Mouse (Mus musculus) heart, postnatal 36 days (tissue): ENCODE data around the gene Fscn3. TPM values are rescaled to one million over a fixed set of nuclear protein-coding genes. Genes with fewer than 3 reads are reported as not detected.

Experiments used
- DNase-seq, 2 experiments: peaks; one replicate each; pipeline ENCODE4 v3.0.0; 2021 to 2022
- intact Hi-C: fragments of 180-260 bp; cut with DNase I; formaldehyde crosslinking; loops from one replicate; pipeline ENCODE4 v1.15.1; 2025
- total RNA-seq, 2 experiments: library from RNA; stranded (reverse); gene quantifications; 2 replicates each; pipeline ENCODE4 v1.2.3; 2021

The Fscn3 gene
- total RNA-seq, 2 experiments from 2014 or later = not detected

DNA sequence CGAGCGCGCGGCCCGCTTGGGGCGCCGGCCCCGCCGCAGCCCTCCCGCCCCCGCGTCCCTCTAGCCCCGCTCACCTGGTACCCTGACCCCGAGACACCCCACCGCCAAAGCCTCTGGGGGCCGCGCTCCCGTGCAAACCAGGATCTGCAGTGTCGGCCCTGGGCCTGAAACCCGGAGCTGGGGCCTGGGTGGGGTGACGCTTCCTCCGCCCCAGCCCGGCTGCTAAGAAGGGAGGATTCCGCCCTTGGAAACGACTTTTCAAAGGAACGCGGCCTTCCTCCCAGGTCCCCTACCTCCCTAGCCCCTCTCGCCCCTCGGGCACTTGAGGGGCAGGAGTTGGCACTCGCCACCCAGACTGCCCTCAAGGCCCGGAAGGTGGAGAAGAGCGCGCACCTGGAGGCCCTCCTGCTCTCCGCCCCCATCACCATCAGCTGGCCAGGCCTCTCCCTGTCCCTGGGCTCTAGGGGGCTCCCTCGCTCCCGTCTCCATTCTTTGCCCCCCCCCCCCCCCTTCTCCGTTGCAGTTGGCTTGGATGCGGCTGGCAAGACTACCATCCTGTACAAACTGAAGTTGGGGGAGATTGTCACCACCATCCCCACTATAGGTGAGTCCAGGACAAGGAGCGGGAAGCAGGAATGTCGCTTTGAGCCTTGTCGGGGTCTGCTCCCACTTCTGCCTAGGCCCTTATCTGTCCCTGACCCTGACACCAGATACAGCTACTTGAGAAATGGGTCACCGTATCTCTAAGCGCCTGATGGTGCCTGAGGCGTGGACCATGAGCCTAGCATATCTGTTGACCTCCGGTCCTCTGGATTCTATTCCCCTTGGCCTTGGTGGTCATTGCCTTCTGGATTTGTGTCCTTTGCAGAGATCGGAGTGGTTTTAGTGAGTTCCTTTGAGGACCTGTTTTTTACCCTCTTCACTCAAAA, 3.6 kb upstream of the Fscn3 start:
- peak; percentile 53 to 75 for DNase-seq
- intact Hi-C loops = loop anchor here (5.0 to 10.0 kb wide), 3 partner anchors 53 to 201 kb away; partner anchors contain the start of gene Snd1

DNA sequence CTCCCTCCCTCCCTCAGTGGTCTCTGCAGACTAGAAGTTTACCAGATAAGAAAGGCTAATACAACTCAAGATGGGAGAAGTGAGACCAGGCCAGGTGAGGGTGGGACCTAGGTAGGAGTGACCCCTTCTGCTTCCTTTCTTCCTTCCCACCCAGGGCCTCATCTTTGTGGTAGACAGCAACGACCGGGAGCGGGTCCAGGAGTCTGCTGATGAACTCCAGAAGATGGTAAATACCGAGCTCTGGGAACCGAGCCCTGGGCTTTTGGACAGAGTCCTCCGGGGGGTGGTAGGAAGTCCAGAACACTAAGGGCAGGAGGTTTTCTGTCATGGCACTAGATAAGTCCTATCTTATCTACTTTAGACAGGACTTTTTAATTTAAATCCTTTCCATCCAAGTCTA, 2.6 kb upstream of the Fscn3 start:
- intact Hi-C loops = loop anchor here (10.0 kb wide), 1 partner anchor 200 kb away; no protein-coding TSS in a partner anchor
- no peak for DNase-seq

DNA sequence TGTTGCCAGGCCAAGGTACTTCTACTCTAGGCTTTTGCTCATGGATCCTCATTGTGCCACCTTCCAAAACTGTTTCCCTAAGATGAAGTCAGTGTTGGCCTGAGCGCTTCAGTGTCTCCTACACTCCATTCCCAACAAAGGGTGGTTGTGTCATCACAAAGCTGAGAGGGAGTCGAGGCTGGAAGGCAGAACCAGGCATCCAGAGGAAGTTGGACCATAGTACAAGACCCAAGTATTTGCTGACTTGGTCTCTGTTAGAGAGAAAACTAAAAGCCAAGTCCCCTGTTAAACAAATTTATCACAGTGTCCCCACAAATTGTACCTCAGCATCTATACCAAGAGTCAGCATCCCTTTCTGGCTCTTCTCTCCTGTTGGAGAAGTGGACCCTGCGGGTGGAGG, 701 bp downstream of the Fscn3 start, which contains the start of gene Gcc1:
Gcc1 (minus strand) TSS at position 101 of the 400 bp plus-strand sequence.
- intact Hi-C loops = loop anchor here (10.0 kb wide), 1 partner anchor 197 kb away; no protein-coding TSS in a partner anchor

DNA sequence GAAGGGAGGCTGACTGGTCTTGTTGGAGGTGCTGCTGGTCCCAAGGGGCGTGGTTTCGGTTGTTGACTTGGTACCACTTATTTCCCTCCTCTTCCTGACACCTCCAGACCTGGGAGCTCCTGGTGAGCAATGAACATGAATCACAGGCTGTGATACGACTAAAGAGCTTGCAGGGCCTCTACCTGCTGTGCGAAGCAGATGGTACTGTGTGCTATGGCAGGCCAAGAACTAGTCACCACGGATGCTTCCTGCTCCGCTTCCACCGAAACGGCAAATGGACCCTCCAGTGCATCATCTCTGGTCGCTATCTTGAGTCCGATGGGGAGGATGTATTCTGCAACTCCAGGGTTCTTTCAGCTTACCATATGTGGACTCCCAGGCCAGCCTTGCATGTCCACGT, 2.3 kb downstream of the Fscn3 start:
- intact Hi-C loops = loop anchor here (10.0 kb wide), 1 partner anchor 195 kb away; no protein-coding TSS in a partner anchor
- DNase-seq = no peak

More for the DNA sequence above, 701 bp downstream of the Fscn3 start, which contains the start of gene Gcc1:
- DNase-seq = no peak

DNA sequence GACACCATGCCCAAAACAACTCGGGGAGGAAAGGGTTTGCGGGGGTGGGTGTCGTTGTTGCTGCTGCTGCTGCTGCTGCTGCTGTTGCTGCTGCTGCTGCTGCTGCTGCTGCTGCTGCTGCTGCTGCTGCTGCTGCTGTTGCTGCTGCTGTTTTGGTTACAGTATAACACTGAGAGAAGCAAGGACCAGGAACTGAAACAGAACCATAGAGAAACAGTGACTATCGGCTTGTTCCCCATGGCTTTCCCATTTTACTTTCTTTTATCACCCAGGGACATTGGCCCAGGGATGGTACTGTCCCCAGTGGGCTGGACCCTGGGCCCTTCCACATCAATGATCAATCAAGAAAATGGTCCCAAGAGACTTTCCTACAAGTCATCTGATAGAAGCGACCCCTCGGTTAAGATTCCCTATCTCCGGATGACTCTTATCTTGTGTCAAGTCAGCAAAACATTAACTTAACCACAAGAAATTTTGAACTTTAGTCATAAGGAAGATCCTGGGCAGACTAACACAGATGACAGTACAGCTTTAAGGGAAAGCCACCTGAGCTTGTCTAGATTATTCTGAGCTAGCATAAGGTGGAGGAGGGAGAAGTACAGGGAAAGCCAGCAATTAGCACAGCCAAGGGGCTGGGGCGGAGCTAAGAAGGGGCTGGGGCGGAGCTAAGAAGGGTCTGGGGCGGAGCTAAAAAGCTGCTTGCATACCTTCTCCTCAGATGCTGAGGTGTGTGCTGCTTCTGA, 3.4 kb downstream of the Fscn3 start:
- intact Hi-C loops = no loop called here
- DNase-seq = no peak

DNA sequence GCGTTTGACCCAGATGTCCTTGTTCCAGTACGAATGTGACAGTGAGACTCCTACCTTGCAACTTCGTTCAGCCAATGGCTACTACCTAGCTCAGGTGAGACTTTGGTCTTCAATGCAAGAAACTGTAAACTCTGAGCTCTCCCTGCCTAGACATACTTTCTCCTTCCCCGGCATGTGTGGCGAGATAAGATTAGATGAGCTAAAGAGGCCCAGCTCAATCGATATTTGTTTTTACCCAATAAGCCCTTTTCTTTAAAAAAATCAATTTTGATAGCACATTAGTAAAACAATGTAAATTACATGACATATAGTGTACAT, 3.9 kb downstream of the Fscn3 start:
- intact Hi-C loops = no loop called here
- no peak for DNase-seq

DNA sequence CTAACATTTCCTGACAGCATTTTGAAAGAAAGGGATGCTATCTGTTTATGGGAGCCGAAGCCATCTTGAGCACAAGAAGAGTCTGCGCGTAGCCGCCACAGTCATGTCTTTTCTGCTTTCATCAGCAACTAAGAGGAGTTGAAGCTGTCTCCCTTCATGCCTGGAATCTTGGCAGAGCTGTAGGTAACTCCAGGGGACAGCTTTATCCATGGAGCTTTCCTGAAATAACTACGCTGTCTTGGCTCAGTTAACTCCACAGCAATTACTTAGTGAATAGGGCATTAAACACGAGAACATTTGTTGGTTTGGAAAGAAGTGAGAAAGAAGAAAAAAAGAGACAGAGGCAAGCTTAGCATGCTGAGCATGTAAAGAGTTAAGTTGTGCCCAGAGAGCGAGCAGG, 20.3 kb downstream of the Fscn3 start:
- intact Hi-C loops = no loop called here
- no peak for DNase-seq

DNA sequence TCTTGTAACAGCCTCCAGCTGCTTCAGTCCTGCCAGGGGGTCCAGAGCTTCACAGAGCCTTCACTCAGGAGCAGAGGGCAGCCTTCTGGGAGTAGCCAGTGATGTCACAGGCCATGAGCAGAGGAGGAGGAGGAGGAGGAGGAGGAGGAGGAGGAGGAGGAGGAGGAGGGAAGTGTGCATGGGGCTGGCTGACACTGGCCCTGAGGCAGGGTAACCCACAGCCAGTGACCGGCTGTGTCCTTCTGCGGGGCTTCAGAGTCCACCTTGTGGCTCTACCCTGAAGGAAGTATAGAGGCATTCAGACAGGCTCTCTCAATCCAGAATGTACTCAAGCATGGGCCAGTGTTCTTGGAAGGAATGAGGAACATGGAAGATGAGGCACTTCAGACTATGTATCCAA, 21.7 kb downstream of the Fscn3 start, which contains the start of gene Pax4:
Pax4 (minus strand) TSS at position 101 of the 400 bp plus-strand sequence.
- DNase-seq = no peak
- intact Hi-C loops = no loop called here

DNA sequence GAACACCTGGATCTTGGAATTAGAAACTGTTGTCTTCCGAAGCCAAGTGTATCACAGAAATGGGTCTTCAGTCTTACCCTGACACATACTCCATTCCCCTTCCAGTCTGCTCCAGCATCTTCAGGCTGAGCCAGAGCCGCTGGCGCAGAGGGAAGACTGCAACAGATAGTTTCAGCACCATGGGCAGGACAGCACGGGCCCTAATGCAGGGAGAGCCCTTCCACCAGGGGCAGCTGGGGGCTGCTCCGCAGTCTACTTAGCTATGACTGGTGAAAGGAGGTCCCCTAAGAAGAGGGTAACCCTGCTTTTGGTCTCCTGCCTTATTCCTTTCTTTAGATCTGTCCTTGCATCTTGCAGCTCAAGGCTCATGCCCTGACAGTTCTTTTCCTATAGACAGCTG, 22.9 kb downstream of the Fscn3 start:
- DNase-seq = no peak
- intact Hi-C loops = no loop called here

DNA sequence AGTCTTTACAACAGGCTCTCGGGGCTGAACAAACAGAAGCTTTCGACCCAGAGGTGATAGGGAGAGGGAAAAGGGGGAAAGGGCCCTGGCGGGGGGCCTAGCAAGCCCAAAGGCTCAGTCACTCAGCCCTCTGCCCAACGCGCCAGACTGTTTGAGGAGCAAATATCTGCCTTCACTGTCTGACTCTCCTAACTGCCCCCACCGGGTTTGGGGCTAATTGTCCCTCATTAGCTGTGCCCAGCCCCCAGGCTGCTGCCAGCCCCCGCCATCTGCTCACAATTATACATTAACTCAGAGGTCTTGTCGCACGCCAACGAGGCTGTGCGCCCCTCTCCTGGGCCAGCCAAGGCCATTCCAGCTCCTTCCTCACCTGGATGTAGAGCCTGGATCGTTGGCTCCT, 23.4 kb downstream of the Fscn3 start:
- no peak for DNase-seq
- intact Hi-C loops = no loop called here

DNA sequence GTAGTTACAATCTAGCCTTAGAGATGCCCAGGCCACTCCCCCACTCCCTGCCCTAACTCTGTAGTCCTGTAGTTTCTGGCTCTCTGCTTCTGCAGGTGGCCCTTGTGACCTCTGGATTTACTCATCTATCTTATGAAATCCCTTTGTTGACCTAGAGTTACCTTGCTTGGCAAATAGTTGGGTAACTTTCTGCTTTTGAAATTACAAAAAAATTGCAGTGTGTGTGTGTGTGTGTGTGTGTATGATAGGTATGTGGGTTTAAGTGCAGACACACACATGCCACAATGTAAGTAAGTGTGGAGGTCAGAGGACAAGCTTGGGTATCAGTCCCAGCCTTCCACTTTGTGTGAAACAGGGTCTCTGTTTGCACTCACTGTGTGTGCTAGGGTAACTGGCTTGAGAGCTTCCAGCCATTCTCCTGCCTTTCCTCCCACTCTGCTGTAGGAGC, 31.7 kb downstream of the Fscn3 start:
- intact Hi-C loops = loop anchor here (5.0 kb wide), 1 partner anchor 802 kb away; no protein-coding TSS in a partner anchor
- no peak for DNase-seq

DNA sequence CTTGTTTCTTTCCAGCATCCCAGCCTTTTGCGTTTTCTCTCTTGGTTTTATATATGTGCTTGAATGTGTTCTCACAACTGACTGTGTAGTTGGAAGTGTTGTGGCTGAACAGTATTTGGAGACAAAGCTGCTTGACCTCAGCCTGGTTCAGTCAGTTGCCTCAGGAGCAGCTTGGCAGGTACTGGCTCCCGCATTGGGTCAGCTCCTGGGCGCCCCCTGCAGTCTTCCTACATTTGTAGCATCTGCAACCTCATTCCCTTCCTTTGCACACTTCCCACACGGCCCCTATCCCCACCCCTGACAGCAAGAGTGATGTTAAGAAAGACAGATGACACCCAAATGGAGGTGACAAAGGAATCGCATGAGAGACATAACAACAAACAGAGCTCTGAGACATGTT, 32.9 kb downstream of the Fscn3 start:
- intact Hi-C loops = loop anchor here (1.0 to 2.0 kb wide), 2 partner anchors 121 to 152 kb away; no protein-coding TSS in a partner anchor
- DNase-seq = peak; percentile 73 to 85

DNA sequence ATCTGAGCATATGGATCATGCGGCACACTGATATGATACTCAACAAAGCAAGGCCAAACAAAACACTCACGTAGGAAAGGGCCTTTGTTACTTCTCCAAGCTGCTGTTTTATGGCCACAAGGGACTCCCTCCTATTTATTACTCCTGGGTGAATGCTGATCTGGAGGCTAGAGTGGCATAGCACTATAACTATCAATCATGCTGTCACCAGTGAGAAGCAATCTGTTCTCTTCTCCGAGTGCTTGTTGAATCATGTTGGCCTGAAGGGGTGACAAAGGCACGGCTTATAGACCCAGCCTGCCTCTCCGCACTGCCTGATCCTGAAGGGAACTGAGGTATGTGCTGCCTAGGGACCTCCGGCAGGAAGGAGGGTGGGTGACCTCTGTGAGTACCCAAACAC, 37.0 kb downstream of the Fscn3 start:
- intact Hi-C loops = no loop called here

DNA sequence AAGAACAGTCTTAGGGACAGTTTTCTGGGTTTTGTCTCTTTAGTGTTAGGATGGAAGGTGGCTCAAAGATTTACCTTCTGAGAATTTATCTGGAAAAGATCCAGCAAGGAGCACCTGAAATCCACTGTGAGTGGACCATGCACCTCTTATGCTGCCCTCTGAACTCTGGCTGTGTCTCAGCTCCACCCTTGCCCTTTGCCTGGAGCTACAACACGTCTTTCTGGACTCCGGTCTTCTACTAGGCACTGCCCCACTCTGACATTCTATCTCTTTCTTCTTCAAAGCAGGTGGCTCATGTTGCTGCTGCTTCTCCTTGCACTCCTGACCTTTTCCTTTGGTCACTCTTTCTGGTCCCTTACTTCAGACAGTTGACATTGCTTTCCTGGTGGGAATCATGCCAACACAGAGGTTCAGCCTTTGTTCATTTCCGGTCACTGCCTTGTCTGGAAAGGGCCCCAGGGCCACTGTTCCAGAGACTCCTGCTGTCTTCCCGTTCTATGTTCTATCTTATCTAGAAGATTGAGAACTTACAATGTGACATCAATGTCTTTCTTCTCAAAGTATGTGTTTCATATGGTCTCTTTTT, 42.5 kb downstream of the Fscn3 start:
- intact Hi-C loops = no loop called here
- no peak for DNase-seq

More for the DNA sequence above, 37.0 kb downstream of the Fscn3 start:
- DNase-seq = no peak

DNA sequence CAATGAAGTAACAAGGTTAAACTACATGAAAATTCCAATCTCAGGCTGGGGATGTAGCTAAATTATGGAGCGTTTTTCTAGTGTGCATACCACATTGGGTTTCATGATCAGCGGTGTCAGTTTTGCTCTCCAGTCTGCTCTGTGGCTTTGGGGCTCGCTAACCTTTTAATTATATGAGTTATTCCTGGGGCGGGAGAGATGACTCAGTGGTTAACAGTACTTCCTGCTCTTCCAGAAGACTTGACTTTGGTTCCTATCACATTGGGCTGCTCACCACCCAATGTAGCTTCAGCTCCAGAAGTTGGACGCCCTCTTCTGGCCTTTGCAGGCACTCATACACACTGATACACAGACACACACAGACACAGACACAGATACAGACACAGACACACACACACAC, 43.0 kb downstream of the Fscn3 start:
- intact Hi-C loops = no loop called here
- DNase-seq = no peak

DNA sequence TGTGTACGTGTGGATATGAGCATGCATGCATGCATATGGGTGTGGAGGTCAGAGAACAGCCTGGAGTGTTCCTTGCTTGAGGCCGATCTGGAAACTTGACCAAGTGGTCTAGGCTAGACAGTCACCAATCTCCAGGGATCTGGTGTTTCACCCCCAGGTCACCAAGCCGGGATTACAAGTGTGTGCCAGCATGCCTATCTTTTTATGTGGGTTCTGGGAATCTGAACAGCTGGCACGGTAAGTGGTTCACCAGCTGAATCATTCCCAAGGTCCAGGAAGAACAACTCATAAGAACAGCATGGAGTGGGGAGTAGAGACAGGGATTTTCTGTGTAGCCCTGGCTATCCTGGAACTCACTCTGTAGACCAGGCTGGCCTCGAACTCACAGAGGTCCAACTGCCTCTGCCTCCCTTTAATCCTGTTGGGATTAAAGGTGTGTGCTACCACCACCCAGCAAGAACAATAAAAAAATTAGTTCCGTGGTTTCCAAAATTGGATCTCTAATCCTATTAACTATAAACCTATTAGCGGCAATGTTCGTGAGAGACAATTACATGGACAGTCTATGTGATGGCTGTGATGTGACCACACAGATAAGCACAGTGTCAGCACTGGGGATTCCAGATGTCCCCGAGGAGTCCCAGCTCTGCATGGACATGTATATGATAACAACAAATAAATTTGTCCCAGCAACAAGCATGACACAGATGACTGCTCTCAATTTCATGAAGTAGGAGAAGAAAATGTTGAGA, 43.9 kb downstream of the Fscn3 start:
- DNase-seq = no peak
- intact Hi-C loops = no loop called here

DNA sequence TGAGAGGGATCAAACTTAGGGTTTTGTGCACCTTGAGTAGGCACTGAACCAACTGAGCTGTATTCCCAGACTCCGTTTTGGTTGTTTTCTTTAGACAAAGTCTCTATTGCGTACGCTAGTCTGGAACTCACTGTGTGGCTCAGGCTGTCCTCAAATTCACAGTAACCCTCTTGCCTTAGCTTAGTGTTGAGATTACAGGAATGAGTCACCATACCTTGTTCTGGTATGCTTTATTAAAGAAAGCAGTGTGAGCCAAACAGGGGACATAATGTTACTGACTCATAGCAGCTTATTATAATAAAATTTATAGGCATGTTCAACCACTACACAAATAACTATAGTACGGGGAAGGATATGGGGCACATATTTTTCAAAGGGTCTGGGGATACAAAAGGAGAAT, 46.6 kb downstream of the Fscn3 start:
- intact Hi-C loops = no loop called here
- no peak for DNase-seq

DNA sequence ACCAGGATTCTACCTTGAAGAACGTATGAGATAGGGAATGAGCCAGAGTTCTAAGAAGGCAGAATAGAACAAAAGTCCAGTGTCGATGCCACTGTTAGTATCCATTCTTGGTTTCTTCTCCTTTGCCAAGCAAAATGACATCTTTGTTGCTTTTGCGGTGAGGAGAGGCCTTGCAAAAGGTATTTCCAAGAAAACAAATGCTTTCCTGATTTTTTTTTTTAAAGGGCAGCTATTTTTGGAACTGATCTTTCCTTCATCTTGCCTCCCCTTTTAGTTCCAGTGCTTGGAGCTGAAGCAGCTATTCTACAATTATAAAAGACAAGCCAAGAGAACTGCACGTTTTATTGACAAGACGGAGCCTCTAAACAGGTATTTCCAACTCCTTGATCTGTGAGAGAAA, 47.2 kb downstream of the Fscn3 start, which contains the start of gene Snd1:
Snd1 (plus strand) TSS at position 301 of the 400 bp plus-strand sequence.
- intact Hi-C loops = loop anchor here (5.0 kb wide), 2 partner anchors 53 to 213 kb away; partner anchors contain the start of gene Arf5
- no peak for DNase-seq

DNA sequence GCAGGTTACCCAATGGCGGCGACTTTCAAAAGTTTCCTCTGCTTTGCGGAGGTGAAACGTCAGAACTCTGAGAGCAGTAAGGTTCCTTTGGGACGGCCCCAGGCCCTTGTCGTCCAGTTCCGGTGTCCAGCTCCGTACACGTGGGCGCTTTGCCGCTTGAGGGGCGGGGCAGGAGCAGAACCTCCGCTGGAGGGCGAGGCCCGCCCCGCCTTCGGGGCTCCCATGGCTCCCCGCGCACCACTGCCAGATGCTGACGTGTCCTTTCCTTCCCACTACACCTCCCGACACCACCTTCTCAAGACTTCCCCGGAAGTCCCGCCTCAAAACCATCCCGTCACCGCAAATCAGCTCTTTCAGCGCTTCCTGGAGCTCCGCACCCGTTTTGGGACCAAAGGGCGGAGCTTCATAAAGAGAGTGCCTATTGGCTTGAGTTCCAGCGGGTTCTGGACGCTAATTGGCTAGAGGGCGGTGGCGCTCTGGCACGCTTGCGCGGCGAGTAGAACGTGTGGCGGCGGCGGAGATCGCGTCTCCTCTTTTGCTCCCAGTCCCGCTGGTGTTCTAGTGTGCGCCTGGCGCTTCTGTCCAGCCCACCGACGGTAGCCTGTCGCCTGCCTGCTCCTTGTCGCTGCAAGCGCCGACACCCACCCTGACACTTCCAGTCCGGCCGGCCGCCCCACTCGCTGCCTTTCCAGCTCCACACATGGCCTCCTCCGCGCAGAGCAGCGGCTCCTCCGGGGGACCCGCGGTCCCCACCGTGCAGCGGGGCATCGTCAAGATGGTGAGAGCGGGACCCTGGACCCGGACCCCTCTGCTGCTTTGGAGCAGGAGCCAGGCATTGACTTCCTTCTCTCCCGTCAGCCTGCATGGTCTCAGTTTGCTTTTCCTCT, 52.5 kb downstream of the Fscn3 start:
- DNase-seq = peak; percentile 97 to 98
- intact Hi-C loops = loop anchor here (5.0 kb wide), 2 partner anchors 58 to 218 kb away; partner anchors contain the start of gene Arf5
